9 mouse cellular contexts compared by ENCODE assay signal in the genomic region with DNA sequence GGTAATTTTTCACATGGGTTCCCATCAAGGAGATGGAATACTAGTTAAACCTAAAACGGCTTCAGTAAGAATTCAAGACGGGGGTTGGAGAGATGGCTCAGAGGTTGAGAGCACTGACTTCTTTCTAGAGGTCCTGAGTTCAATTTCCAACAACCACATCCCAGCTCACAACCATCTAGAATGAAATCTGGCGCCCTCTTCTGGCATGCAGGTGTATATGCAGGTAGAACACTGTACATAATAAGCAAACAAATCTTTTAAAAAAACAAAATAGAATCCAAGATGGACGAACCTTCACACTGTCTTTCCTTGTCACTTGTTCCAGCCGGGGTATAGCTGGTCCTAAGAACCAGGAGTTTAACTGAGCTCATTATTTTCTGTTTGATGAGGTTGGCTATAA. TPM values are rescaled to one million over a fixed set of nuclear protein-coding genes. Genes with fewer than 3 reads are reported as not detected.
DNase-seq lines count a peak whose midpoint lies in the region; ATAC-seq and TF ChIP-seq lines count a peak whose summit lies in the region.
"Had no signal": no experiment of that assay in that cellular context is flagged by ENCODE, and none has a peak within 500 bp of the region (broad histone marks: within the 10 kb centered on the region; RNA-seq: fewer than 3 reads in every experiment).

No protein-coding gene starts in this region.

- H3K27ac ChIP-seq in gastrocnemius, adult 2 months: no peak overlapping the region
- H3K27ac ChIP-seq: midbrain, embryonic 12.5 days had no signal

- TF ChIP-seq CTCF in gastrocnemius, adult 2 months (IDR thresholded peaks at IDR 0.05): peak; percentile 51

- intact Hi-C loops in gastrocnemius, adult 2 months (cut with DNase I): no loop called here

- peak; percentile 56 for ATAC-seq in inflammation-experienced regulatory T-cells, adult 6 months

- no peak for DNase-seq in gastrocnemius, adult 2 months
- DNase-seq in gastrocnemius, postnatal 25 days: no peak
- DNase-seq in spleen, adult 12 weeks (ENCODE audit: low spot score): peak; percentile 16
- DNase-seq in spleen, postnatal 36 days (ENCODE audit: low spot score in 2 of 2): no peak
- no peak for DNase-seq in ovary, adult 18-20 months (ENCODE audit: low spot score)
- no peak for DNase-seq in cerebellum, adult 9-11 months
- no peak for DNase-seq in cerebellum, postnatal 4 days (ENCODE audit: low spot score in 2 of 2)

- H3K4me3 ChIP-seq in gastrocnemius, adult 2 months: no peak overlapping the region
- H3K4me3 ChIP-seq: midbrain, embryonic 12.5 days had no signal

RNA-seq across cellular contexts. Expression of gene Zmym4, which starts 24.4 kb away (rescaled TPM):
- total RNA-seq in gastrocnemius, adult 2 months (2021): 10 to 100 TPM; 18.0 to 19.8 TPM
- 10 to 100 TPM; 10.5 to 12.9 TPM for total RNA-seq in gastrocnemius, postnatal 25 days (2021)
- 10 to 100 TPM; 12.1 to 22.4 (median 12.6) TPM for polyA plus RNA-seq in inflammation-experienced regulatory T-cells, adult 6 months (2017; shearing (Covaris generic))

RNA-seq across cellular contexts. Expression of gene Sfpq, which starts 28.8 kb away (rescaled TPM):
- total RNA-seq in gastrocnemius, adult 2 months (2021): 10 to 100 TPM; 63.4 to 83.0 TPM
- total RNA-seq in gastrocnemius, postnatal 25 days (2021): 10 to 100 TPM; 53.1 to 65.7 TPM
- polyA plus RNA-seq in inflammation-experienced regulatory T-cells, adult 6 months (2017; shearing (Covaris generic)): 10 to 100 TPM; 36.0 to 64.5 (median 57.7) TPM
